Mouse (Mus musculus) cerebellum, postnatal 14 days (tissue): ENCODE measurements around the gene Olfr1051.
"Not testable (repeated sequence)": the region's sequence is repeated elsewhere in the genome, so short reads cannot be mapped to it uniquely, and the experiment has no call there.

Experiments used
- DNase-seq, 2 experiments: peaks; one replicate each; pipeline ENCODE4 v3.0.0; 2021; ENCODE audit warnings: mixed read lengths in 2 of 2

Olfr1051 gene

GRCm38 (mm10) chr2:86278988-86279387 is at the start of gene Olfr1051:
Gene Olfr1051 (minus strand): TSS chr2:86279088.
- not testable (repeated sequence) for DNase-seq

DNA sequence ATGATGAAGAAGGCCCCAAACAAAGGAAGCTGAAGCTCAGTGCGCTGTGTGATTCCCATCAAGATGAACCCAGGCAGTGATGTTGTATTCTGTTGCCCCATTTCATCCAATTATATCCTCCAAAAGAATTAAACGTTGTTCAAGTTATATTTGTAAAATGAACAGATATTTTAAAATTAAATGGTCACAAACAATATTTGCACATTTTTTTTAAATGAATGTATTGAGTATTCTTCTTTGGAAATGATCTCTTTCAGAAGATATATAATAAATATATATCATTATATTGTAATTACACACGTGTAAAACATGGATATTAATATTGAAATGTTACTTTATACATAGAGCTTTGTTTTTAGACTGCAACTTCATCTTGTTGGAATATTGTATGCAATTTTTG is 36.3 kb upstream of the Olfr1051 start, which contains the start of gene Olfr1053:
TSS of gene Olfr1053 (minus strand) at position 101 of the 400 bp plus-strand sequence.
- DNase-seq = no peak

- no peak for DNase-seq
Observed at GRCm38 (mm10) chr2:86292155-86292554, 13.3 kb upstream of the Olfr1051 start, which contains the start of gene Olfr1052. Gene Olfr1052 (plus strand): TSS chr2:86292455.

DNA sequence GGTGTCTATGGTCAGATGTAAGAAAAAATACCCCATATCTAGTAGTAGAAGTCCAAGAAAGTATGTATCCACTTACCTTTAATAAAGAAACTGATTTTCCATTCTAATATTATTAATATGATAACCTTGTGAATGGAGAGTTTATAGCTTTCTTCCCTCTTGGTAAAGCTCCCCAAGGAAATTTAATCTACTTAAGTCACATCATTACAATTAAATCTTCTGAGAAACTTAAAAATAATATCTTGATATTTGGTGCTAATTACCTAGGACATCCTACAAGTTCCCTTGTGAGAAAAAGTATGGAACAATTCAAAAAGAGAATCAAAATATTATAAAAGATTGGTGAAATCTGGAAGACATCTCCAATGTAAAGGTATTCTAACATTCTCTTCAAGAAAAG is 20.7 kb downstream of the Olfr1051 start, which contains the start of gene Olfr1049:
TSS of gene Olfr1049 (minus strand) at position 101 of the 400 bp plus-strand sequence.
- not testable (repeated sequence) for DNase-seq

- no peak for DNase-seq
Observed at GRCm38 (mm10) chr2:86240189-86240588, 38.7 kb downstream of the Olfr1051 start, which contains the start of gene Olfr1048. Gene Olfr1048 (minus strand): TSS chr2:86240289.

- DNase-seq = no peak
Observed at GRCm38 (mm10) chr2:86231301-86231700, 47.6 kb downstream of the Olfr1051 start, which contains the start of gene Olfr1047. Gene Olfr1047 (minus strand): TSS chr2:86231401.
